Mouse (Mus musculus): ENCODE measurements around the gene Anks1. TPM values are rescaled to one million over a fixed set of nuclear protein-coding genes. Genes with fewer than 3 reads are reported as not detected.

Anks1 gene
- polyA plus RNA-seq, 1 experiment: 119 TPM

- DNase-seq (ENCODE audit: low read depth): no peak
These were observed 119.1 kb downstream of the Anks1 start for GRCm38 (mm10) chr17:28028236-28028635.

GRCm38 (mm10) chr17:28029308-28029707 lies 120.2 kb downstream of the Anks1 start:
- no peak for DNase-seq (ENCODE audit: low read depth)
- TF ChIP-seq POLR2A (IDR thresholded peaks at IDR 0.05; ENCODE audit: borderline replicate concordance, extremely low read depth, insufficient read depth, insufficient read length, poor library complexity, severe bottlenecking) (no peak), CTCF (IDR thresholded peaks at IDR 0.05; ENCODE audit: borderline replicate concordance, extremely low read depth, insufficient read depth, insufficient read length) (no peak)

More at GRCm38 (mm10) chr17:28028236-28028635, 119.1 kb downstream of the Anks1 start:
- TF ChIP-seq CTCF (IDR thresholded peaks at IDR 0.05; ENCODE audit: borderline replicate concordance, extremely low read depth, insufficient read depth, insufficient read length) (no peak), POLR2A (IDR thresholded peaks at IDR 0.05; ENCODE audit: borderline replicate concordance, extremely low read depth, insufficient read depth, insufficient read length, poor library complexity, severe bottlenecking) (no peak)

DNA sequence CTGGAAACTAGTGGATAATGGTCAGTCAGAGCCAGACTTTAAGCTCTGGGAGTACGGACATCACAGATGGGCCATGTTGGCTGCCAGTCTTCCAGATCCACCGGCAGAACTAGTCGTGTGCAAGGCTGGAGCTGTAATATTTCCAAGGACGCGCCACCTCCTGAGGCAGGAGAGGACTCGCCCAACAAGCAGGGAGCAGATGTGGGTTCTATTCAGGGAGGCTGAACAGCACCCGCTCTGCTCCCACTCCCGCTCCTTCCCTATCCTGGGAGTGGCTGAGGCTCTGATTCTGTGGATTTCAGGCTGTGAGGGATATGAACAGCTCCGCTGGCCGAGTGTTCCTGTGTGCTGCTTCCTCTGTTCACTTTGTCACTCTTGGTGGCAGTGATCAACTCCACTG lies 121.3 kb downstream of the Anks1 start:
- no peak for TF ChIP-seq POLR2A (IDR thresholded peaks at IDR 0.05; ENCODE audit: borderline replicate concordance, extremely low read depth, insufficient read depth, insufficient read length, poor library complexity, severe bottlenecking)
- TF ChIP-seq CTCF (IDR thresholded peaks at IDR 0.05; ENCODE audit: borderline replicate concordance, extremely low read depth, insufficient read depth, insufficient read length): no peak

DNA sequence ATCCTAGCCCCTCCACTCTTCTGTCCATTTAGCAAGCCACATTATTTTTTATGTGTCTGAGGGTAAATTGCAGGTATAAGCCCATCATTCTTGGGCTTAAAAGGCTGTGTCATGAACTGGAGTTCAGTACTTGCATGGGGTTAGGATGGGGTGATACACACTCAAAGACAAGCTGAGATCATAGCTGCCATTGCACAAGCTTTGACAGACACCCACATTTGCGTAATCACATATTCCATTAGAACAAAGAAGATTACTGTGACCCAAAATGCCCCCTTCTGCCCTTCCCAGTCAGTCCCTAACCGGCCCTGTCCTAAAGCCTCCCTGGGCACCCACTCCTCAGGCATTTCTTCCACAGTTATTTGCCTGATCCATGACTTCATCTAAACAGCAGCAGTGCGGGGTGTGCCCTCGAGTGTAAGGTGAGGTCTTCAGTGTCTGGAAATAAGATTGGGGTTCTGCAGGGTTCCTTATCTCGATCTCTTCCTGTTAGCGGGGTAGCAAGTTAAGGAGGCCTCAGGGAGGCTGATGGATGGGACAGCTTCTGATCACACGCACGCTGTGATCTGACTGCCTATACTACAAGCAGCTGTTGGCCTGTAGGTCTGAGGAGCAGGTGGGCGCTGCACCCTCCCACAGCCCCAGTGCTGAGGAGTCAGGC lies 122.3 kb downstream of the Anks1 start:
- no peak for DNase-seq (ENCODE audit: low read depth)
- no peak for TF ChIP-seq CTCF (IDR thresholded peaks at IDR 0.05; ENCODE audit: borderline replicate concordance, extremely low read depth, insufficient read depth, insufficient read length)
- no peak for TF ChIP-seq POLR2A (IDR thresholded peaks at IDR 0.05; ENCODE audit: borderline replicate concordance, extremely low read depth, insufficient read depth, insufficient read length, poor library complexity, severe bottlenecking)

More for the DNA sequence above, 121.3 kb downstream of the Anks1 start:
- DNase-seq (ENCODE audit: low read depth): no peak

- TF ChIP-seq POLR2A (IDR thresholded peaks at IDR 0.05; ENCODE audit: borderline replicate concordance, extremely low read depth, insufficient read depth, insufficient read length, poor library complexity, severe bottlenecking): no peak
- no peak for TF ChIP-seq CTCF (IDR thresholded peaks at IDR 0.05; ENCODE audit: borderline replicate concordance, extremely low read depth, insufficient read depth, insufficient read length)
- no peak for DNase-seq (ENCODE audit: low read depth)
These were observed 123.1 kb downstream of the Anks1 start for GRCm38 (mm10) chr17:28032219-28032618.

DNA sequence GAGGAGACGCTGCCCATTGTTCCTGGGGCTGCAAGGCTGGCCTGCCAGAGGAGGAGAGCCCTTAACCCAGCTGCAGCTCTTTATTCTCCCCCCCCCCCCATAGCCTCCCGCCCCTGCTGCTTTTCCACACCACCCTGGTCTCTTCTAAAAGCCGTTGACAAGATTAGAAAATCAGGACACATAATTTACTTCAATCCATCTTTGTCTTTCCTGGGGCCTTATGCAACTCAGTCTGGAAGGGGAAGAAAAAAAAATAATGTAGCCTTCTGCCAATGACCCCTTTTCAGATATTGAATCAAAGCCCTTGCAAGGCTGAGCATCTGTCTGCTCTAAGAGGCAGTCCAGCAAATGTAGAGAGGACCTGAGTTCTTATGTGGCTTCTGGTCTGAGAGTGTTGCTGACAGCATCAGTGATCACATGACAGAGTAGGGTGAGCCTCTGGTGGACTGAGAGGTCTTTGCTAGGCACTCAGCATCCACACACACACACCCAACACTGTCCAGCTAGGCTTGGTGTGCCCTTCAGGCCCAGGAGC lies 124.0 kb downstream of the Anks1 start:
- TF ChIP-seq CTCF (IDR thresholded peaks at IDR 0.05; ENCODE audit: borderline replicate concordance, extremely low read depth, insufficient read depth, insufficient read length): no peak
- no peak for TF ChIP-seq POLR2A (IDR thresholded peaks at IDR 0.05; ENCODE audit: borderline replicate concordance, extremely low read depth, insufficient read depth, insufficient read length, poor library complexity, severe bottlenecking)
- peak; percentile 59 for DNase-seq (ENCODE audit: low read depth)

- TF ChIP-seq POLR2A (IDR thresholded peaks at IDR 0.05; ENCODE audit: borderline replicate concordance, extremely low read depth, insufficient read depth, insufficient read length, poor library complexity, severe bottlenecking): no peak
- no peak for TF ChIP-seq CTCF (IDR thresholded peaks at IDR 0.05; ENCODE audit: borderline replicate concordance, extremely low read depth, insufficient read depth, insufficient read length)
- no peak for DNase-seq (ENCODE audit: low read depth)
These were observed 125.9 kb downstream of the Anks1 start for GRCm38 (mm10) chr17:28034986-28035385.

GRCm38 (mm10) chr17:28036813-28037756 lies 128.0 kb downstream of the Anks1 start:
- TF ChIP-seq POLR2A (IDR thresholded peaks at IDR 0.05; ENCODE audit: borderline replicate concordance, extremely low read depth, insufficient read depth, insufficient read length, poor library complexity, severe bottlenecking) (no peak), CTCF (IDR thresholded peaks at IDR 0.05; ENCODE audit: borderline replicate concordance, extremely low read depth, insufficient read depth, insufficient read length) (no peak)
- DNase-seq (ENCODE audit: low read depth): peak; percentile 92

- peak; percentile 88 for DNase-seq (ENCODE audit: low read depth)
- TF ChIP-seq POLR2A (IDR thresholded peaks at IDR 0.05; ENCODE audit: borderline replicate concordance, extremely low read depth, insufficient read depth, insufficient read length, poor library complexity, severe bottlenecking) (peak; percentile 39; the same call in 1 of the 2 replicates), CTCF (IDR thresholded peaks at IDR 0.05; ENCODE audit: borderline replicate concordance, extremely low read depth, insufficient read depth, insufficient read length) (no peak)
These were observed 131.5 kb downstream of the Anks1 start for GRCm38 (mm10) chr17:28040620-28041019.

GRCm38 (mm10) chr17:28041298-28041697 lies 132.2 kb downstream of the Anks1 start:
- DNase-seq (ENCODE audit: low read depth): peak; percentile 64
- TF ChIP-seq POLR2A (IDR thresholded peaks at IDR 0.05; ENCODE audit: borderline replicate concordance, extremely low read depth, insufficient read depth, insufficient read length, poor library complexity, severe bottlenecking) (no peak), CTCF (IDR thresholded peaks at IDR 0.05; ENCODE audit: borderline replicate concordance, extremely low read depth, insufficient read depth, insufficient read length) (no peak)

DNA sequence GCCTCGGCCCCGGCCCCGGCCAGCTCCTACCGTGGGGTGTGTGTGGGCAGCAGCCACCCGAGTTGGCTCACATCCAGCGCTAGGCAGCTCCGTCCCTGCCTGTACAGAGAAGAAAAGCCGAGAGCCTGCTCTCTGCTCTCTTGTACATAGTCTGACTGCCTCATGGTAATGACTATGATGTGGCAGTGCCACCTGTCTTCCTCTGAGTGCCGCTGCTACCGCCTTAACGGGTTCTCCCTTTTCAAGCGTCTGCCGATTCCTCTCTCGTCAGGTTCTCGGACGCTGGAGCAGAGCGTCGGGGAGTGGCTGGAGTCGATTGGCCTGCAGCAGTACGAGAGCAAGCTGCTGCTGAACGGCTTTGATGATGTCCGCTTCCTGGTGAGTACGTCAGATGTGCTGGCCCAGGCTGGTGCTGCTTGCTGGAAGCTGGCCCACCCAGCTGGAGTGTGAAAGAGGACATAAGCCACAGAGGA lies 133.2 kb downstream of the Anks1 start:
- TF ChIP-seq POLR2A (IDR thresholded peaks at IDR 0.05; ENCODE audit: borderline replicate concordance, extremely low read depth, insufficient read depth, insufficient read length, poor library complexity, severe bottlenecking) (no peak), CTCF (IDR thresholded peaks at IDR 0.05; ENCODE audit: borderline replicate concordance, extremely low read depth, insufficient read depth, insufficient read length) (peak; percentile 55; the same call in 1 of the 2 replicates)
- peak; percentile 89 for DNase-seq (ENCODE audit: low read depth)
